Mouse (Mus musculus) gastrocnemius, postnatal 14 days (tissue): ENCODE data around the gene Stx18. TPM values are rescaled to one million over a fixed set of nuclear protein-coding genes. Genes with fewer than 3 reads are reported as not detected.

Experiments
- DNase-seq: peaks from one replicate; pipeline ENCODE4 v3.0.0; 2021; ENCODE audit warnings: mixed read lengths
- intact Hi-C: fragments of 180-260 bp; cut with DNase I; formaldehyde crosslinking; loops from one replicate; pipeline ENCODE4 v1.15.1; 2025; ENCODE audit warnings: low total_unique reads
- total RNA-seq, 2 experiments: library from RNA; stranded (reverse); gene quantifications; 2 replicates each; pipeline ENCODE4 v1.2.3; 2021

The Stx18 gene
- total RNA-seq, 2 experiments from 2014 or later, result 14.7 to 16.2 TPM

GRCm38 (mm10) chr5:38117056-38117455 lies 78.5 kb downstream of the Stx18 start:
- DNase-seq, result no peak
- intact Hi-C loops, result no loop called here

- DNase-seq, result no peak
- intact Hi-C loops, result no loop called here
Measured at GRCm38 (mm10) chr5:38119268-38119667, 80.7 kb downstream of the Stx18 start.

- DNase-seq, result no peak
- intact Hi-C loops, result no loop called here
Measured at GRCm38 (mm10) chr5:38121699-38122098, 83.2 kb downstream of the Stx18 start.

- DNase-seq, result no peak
- intact Hi-C loops, result no loop called here
Measured at GRCm38 (mm10) chr5:38126519-38127306, 88.2 kb downstream of the Stx18 start.

- no peak for DNase-seq
- intact Hi-C loops, result no loop called here
Measured at GRCm38 (mm10) chr5:38129339-38129738, 90.8 kb downstream of the Stx18 start.

GRCm38 (mm10) chr5:38136247-38136646 lies 97.7 kb downstream of the Stx18 start:
- intact Hi-C loops, result no loop called here
- no peak for DNase-seq

GRCm38 (mm10) chr5:38137163-38137562 lies 98.6 kb downstream of the Stx18 start:
- no peak for DNase-seq
- intact Hi-C loops, result no loop called here

GRCm38 (mm10) chr5:38140893-38141292 lies 102.4 kb downstream of the Stx18 start:
- intact Hi-C loops, result no loop called here

GRCm38 (mm10) chr5:38146524-38146923 lies 108.0 kb downstream of the Stx18 start:
- intact Hi-C loops, result no loop called here

More at GRCm38 (mm10) chr5:38140893-38141292, 102.4 kb downstream of the Stx18 start:
- no peak for DNase-seq

GRCm38 (mm10) chr5:38151264-38151663 lies 112.7 kb downstream of the Stx18 start:
- intact Hi-C loops, result no loop called here
- DNase-seq, result no peak

More at GRCm38 (mm10) chr5:38146524-38146923, 108.0 kb downstream of the Stx18 start:
- DNase-seq, result no peak

GRCm38 (mm10) chr5:38152201-38153108 lies 113.9 kb downstream of the Stx18 start:
- intact Hi-C loops, result no loop called here
- no peak for DNase-seq

- intact Hi-C loops, result no loop called here
- no peak for DNase-seq
Measured at GRCm38 (mm10) chr5:38153636-38154035, 115.1 kb downstream of the Stx18 start.

GRCm38 (mm10) chr5:38157481-38158020 lies 119.0 kb downstream of the Stx18 start:
- DNase-seq, result no peak
- intact Hi-C loops, result no loop called here

GRCm38 (mm10) chr5:38158501-38158946 lies 120.0 kb downstream of the Stx18 start:
- DNase-seq, result no peak
- intact Hi-C loops, result no loop called here

GRCm38 (mm10) chr5:38158947-38159633 lies 120.5 kb downstream of the Stx18 start:
- DNase-seq, result peak; percentile 64
- intact Hi-C loops, result no loop called here

GRCm38 (mm10) chr5:38159634-38160413 lies 121.3 kb downstream of the Stx18 start, which contains the start of gene Nsg1:
Gene Nsg1, minus strand, starts transcription at chr5:38159907.
- intact Hi-C loops, result no loop called here
- DNase-seq, result no peak

GRCm38 (mm10) chr5:38168497-38168896 lies 130.0 kb downstream of the Stx18 start:
- intact Hi-C loops, result no loop called here
- DNase-seq, result no peak

- intact Hi-C loops, result no loop called here
- no peak for DNase-seq
Measured at GRCm38 (mm10) chr5:38173766-38174165, 135.2 kb downstream of the Stx18 start.
